Mouse (Mus musculus) skeletal muscle tissue, postnatal 0 days (tissue): ENCODE measurements around the gene Rnpep. TPM values are rescaled to one million over a fixed set of nuclear protein-coding genes. Genes with fewer than 3 reads are reported as not detected.

Experiments used
- polyA plus RNA-seq: library from polyadenylated mRNA; unstranded; fragments of >200 nt; fragmentation: Nextera tagmentation; extraction: Ambion mirVana; gene quantifications from 2 replicates; pipeline ENCODE4 v1.2.1, GENCODE M21; 2015

The Rnpep gene
- polyA plus RNA-seq: 26.4 and 35.2 TPM in 2 replicates

DNA sequence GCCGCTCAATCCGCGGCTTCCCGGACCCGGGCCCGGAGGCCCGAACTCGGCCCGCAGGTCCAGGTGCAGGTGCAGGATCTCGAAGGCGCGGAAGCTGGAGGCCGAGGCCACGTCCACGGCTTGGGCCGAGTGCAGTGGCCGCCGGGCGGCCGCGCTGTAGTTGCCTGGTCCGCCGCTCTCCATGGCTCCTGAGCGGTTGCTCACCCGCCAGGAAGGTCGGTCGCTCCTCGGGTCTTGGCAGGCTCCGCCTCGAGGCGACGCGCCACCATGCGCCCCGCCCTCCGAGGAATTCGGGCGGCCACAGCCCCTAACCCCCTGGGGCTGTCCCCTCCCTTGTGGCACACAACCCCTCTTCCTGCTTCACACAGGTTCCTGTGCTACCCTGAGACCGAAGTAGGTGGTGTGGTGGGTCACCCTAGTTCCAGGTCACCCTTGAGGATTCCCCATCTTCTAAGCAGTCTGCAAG, at the start of gene Rnpep:
Gene Rnpep (minus strand): TSS at position 259 of the 466 bp plus-strand sequence.

DNA sequence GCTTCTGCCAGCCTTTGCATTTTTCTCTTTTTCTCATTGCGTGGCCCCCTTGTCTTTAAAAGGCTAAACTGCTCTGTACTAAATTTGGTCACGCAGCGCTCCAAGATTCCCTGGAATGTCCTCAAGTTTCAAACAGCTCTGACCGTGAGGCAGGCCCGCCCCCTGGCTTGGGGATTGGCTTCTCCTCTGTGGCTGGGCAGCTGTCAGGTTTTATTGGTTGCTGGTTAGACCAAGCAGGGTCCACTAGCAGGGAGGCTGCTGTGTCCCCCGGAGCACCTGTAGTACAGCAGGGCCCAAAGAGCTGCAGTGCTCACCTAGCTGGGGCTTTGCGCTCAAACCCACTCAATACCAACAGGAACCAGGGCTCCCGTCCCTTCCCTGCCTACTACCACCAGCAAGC, 40.7 kb upstream of the Rnpep start, which contains the start of gene Lmod1:
Gene Lmod1 (plus strand): TSS at position 237 of the 400 bp plus-strand sequence.

DNA sequence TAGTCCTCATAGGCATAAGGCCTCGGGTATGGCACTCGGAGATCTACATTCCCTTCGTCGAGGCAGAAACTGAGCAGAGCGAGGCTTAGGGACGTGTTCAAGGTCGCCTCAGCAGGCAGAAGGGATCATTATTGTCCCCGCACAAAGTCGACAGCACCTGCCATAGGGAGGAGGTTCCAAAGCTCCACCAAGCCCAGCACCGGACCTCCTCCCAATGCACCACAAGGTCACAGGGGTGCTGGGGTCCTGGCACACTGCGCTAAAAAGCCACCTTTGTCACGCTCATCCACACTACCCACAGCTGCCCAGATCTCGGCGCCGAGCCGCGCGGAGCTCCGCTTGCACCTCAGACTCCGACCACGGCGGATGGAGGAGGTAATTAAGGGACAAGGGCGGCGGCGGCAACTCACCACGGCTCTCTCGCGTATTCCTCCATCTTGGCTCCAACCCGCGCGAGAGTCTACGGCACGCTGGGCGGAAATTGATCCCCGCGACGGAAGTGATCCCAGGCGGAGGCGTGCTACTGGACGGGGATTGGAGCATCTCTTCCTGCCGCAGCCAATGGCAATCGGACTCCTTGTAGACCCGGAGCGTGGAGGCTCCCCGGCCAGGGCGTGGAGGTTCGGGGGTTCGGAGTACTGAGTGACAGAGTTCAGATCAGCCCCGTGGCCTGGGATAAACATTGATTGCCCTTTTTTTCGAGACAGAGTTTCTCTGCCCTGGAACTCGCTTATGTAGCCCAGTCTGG, 29.6 kb upstream of the Rnpep start, which contains the start of gene Timm17a:
Gene Timm17a (minus strand): TSS at position 495 of the 748 bp plus-strand sequence.

DNA sequence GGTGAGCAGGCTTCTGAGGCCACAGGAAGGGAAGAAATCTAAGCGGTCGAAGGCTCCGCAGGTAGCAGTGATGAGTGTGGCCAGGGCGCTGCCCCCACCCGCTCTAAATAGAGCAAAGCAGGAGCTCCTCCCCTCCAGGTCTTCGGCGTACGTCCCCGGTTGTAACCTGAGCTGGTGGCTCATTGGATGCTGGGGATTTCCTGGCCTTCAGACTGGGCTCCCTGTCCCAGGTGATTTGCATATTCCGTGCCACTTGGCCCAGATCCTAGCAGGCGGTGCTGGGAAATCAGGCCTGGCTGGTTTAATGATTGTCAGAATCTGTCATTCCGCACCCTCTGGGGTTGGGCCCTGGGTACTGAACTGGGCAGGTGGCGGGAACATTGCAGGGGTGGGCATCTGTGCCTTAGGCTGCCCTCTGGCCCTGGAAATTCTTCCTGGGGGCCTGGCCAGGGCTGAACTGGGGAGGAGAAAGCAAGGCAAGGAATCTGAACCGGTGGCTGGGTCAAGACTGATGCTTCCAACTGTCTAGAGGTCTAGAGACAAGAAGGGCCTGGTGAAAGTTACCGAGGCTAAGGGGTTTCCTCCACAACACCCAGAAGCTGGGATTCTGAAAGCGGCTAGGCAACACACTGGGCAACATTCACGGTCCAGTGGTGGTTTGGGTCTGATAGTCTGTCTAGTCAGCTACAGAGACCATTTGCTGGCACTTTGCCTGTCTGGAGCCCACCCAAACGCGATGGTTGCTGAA, 25.3 kb downstream of the Rnpep start, which contains the start of gene Elf3:
Gene Elf3 (minus strand): TSS at position 189 of the 748 bp plus-strand sequence.

Other genes with a start within 250 kb of the Rnpep start
- gene Lgr6, start 178.8 kb downstream of the Rnpep start, polyA plus RNA-seq: 0.24 and 0.88 TPM in 2 replicates
- gene Ptpn7, start 151.4 kb downstream of the Rnpep start, polyA plus RNA-seq: 0.91 and 1.4 TPM in 2 replicates
- 35.1 and 38.0 TPM in 2 replicates for gene Arl8a, start 137.3 kb downstream of the Rnpep start, polyA plus RNA-seq
- 0.59 and 0.60 TPM in 2 replicates for gene Gpr37l1, start 116.4 kb downstream of the Rnpep start, polyA plus RNA-seq
- gene Elf3, start 25.5 kb downstream of the Rnpep start, polyA plus RNA-seq: 0.91 and 1.3 TPM in 2 replicates
- gene Timm17a, start 29.7 kb upstream of the Rnpep start, polyA plus RNA-seq: 326 and 337 TPM in 2 replicates
- 1.4 and 2.2 TPM in 2 replicates for gene Lmod1, start 40.7 kb upstream of the Rnpep start, polyA plus RNA-seq
- gene Shisa4, start 91.2 kb upstream of the Rnpep start, polyA plus RNA-seq: 117 and 123 TPM in 2 replicates
- 29.1 and 34.0 TPM in 2 replicates for gene Ipo9, start 146.4 kb upstream of the Rnpep start, polyA plus RNA-seq